Mouse (Mus musculus) lung, postnatal 0 days (tissue): ENCODE measurements at regions not wholly inside any gene's neighbourhood (a gene's known extent, or its start where the extent isn't known, plus 50 kb on each side); places are given as distances from the start of the nearest gene placed in this dataset.

Experiments used
- CTCF ChIP-seq: IDR thresholded peaks from 2 replicates; pipeline ENCODE4 v1.5.1; 2016; ENCODE audit warnings: antibody characterized with exemption, mild to moderate bottlenecking
- EP300 ChIP-seq: IDR thresholded peaks from 2 replicates; pipeline ENCODE4 v1.6.1; 2016; ENCODE audit warnings: antibody characterized with exemption, mild to moderate bottlenecking, control low read depth

GRCm38 (mm10) chr11:94881982-94882686 lies 53.9 kb upstream of the Col1a1 start:
- TF ChIP-seq CTCF (no peak), EP300 (no peak)
